Mouse (Mus musculus): ENCODE results near the gene Hjurp. TPM values are rescaled to one million over a fixed set of nuclear protein-coding genes. Genes with fewer than 3 reads are reported as not detected.

Hjurp gene
- total and polyA plus RNA-seq, 3 experiments, result 52.9 to 327 (median 221) TPM

DNA sequence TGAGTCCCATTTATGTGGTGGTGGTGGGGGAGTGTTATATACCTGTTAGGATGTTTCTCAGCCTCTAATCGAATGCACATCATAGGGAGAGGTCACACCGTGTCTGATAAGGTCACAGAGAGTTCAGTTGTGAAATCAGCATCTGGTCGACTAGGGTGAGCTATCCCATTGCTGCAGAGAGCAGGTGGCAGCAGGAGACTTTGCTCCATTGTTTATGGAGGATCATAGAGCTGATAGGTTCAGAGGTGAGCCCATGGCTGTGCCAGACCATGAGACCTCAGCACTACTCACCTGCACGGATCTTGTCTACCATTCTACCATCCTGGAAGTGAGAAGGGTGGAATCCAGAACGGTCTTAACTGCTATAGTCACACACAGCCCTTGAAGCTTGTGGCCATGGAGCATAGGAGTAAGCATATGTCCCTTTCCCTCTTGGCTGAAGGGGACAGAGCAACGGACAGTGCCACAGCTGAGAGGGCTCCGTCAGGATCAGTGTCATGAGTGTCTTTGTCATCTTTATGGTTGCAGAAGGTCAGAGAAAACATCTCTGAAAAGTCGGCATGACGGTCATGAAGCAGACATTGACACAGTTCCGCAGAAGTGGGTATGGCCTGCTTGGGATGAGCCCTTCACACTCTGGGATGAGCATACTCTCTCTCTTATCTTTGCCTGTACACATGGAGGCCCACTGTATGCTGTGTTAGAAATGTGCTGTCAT is 7.0 kb upstream of the Hjurp start:
- ATAC-seq (ENCODE audit: extremely low read depth, insufficient number of reproducible peaks, low FRiP score, poor library complexity, severe bottlenecking), result no peak
- Histone ChIP-seq H3K4me1 (ENCODE audit: insufficient read depth, low read depth, low read length) (peaks cover 7% of the 10 kb centered on the region; the same call in 1 of the 2 replicates), H3K27me3 (ENCODE audit: insufficient read depth, low read length) (peaks cover 29% of the 10 kb centered on the region), H3K9me3 (replicated peaks) (no peaks in the 10 kb centered on the region), H3K36me3 (replicated peaks) (no peaks in the 10 kb centered on the region), H3K4me3 (ENCODE audit: low read depth, low read length) (no peak overlapping the region)
- DNase-seq (ENCODE audit: low spot score), result no peak
- TF ChIP-seq TAL1 (conservative IDR thresholded peaks at IDR 0.05; ENCODE audit: low read depth, low read length) (no peak), GATA1 (IDR thresholded peaks at IDR 0.05; ENCODE audit: borderline replicate concordance, low read length) (no peak), CTCF (IDR thresholded peaks at IDR 0.05; ENCODE audit: low read depth, low read length) (no peak), POLR2AphosphoS5 (IDR thresholded peaks at IDR 0.05; ENCODE audit: insufficient replicate concordance, low read depth, low read length) (no peak), GATA2 (IDR thresholded peaks at IDR 0.05; ENCODE audit: borderline replicate concordance, low read depth, low read length) (no peak)

DNA sequence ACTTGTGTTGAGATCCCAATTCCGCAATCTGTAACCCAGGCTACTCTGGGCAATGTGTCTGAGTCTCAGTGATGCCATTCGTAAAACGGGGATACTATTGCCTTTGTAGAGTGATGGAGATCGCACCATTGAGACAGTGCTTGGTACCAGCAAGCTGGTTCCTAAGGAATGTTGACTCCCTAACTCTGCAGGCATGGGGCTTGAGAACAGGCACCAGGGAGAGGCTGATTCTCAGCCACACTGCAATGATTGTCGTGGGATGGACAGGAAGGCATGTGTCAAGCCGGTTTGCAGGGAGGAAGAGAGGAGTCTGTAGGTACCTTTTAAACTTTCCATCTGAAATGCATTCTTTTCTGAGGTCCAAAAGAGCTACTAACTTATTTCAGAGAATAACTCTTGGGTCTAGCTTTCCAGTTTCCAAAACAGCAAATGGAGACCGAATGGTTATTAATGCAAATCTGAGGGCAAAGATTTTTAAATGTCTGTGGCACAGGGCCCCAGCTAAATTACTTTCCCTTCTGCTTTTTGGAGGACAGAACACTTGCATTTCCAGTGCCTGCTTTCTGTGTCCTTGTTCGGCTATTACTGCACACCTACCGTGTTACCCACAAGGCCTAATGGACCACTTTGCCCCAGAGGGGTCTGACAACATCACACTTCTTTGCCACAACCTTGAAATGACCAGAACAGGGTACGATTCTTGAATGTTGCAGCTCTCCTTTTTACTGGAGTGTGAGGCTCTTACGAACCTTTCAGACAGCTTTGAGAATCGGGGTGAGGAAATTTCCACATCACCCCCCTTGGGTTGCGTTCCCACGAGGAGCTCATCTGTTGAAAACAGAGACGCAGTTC is 6.2 kb upstream of the Hjurp start:
- no peak for ATAC-seq (ENCODE audit: extremely low read depth, insufficient number of reproducible peaks, low FRiP score, poor library complexity, severe bottlenecking)
- no peaks in the 10 kb centered on the region for H3K9me3 ChIP-seq (replicated peaks)
- DNase-seq (ENCODE audit: low spot score), result no peak

DNA sequence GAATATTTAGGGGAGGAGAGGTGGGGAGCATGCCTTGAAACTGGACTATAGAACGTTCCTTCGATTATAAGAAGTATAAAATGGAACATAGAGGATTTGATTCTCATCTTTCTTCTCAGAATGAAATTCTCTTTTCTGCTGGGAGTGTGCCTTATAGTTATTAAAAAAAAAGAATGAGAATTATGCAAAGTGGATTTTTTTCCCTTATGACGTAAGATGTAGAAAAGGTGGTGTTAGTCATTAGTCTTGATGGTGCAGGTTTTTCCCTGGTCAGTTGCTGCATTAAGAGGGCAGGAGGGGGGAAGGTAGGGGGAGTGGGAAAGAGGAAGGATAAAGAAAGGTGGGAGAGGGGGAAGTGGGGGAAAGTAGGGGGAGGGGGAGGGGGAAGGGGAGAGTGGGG is 4.9 kb upstream of the Hjurp start:
- TF ChIP-seq GATA1 (IDR thresholded peaks at IDR 0.05; ENCODE audit: borderline replicate concordance, low read length), result no peak
- TF ChIP-seq POLR2AphosphoS5 (IDR thresholded peaks at IDR 0.05; ENCODE audit: insufficient replicate concordance, low read depth, low read length), result no peak
- no peak for TF ChIP-seq GATA2 (IDR thresholded peaks at IDR 0.05; ENCODE audit: borderline replicate concordance, low read depth, low read length)
- TF ChIP-seq TAL1 (conservative IDR thresholded peaks at IDR 0.05; ENCODE audit: low read depth, low read length), result no peak
- no peak for TF ChIP-seq CTCF (IDR thresholded peaks at IDR 0.05; ENCODE audit: low read depth, low read length)

More for the DNA sequence above, 6.2 kb upstream of the Hjurp start:
- no peak overlapping the region for H3K4me3 ChIP-seq (ENCODE audit: low read depth, low read length)
- no peaks in the 10 kb centered on the region for H3K36me3 ChIP-seq (replicated peaks)
- peaks cover 29% of the 10 kb centered on the region for H3K27me3 ChIP-seq (ENCODE audit: insufficient read depth, low read length)
- H3K4me1 ChIP-seq (ENCODE audit: insufficient read depth, low read depth, low read length), result peaks cover 13% of the 10 kb centered on the region
- no peak for TF ChIP-seq POLR2AphosphoS5 (IDR thresholded peaks at IDR 0.05; ENCODE audit: insufficient replicate concordance, low read depth, low read length)
- TF ChIP-seq CTCF (IDR thresholded peaks at IDR 0.05; ENCODE audit: low read depth, low read length), result no peak
- no peak for TF ChIP-seq GATA1 (IDR thresholded peaks at IDR 0.05; ENCODE audit: borderline replicate concordance, low read length)
- no peak for TF ChIP-seq TAL1 (conservative IDR thresholded peaks at IDR 0.05; ENCODE audit: low read depth, low read length)
- no peak for TF ChIP-seq GATA2 (IDR thresholded peaks at IDR 0.05; ENCODE audit: borderline replicate concordance, low read depth, low read length)

DNA sequence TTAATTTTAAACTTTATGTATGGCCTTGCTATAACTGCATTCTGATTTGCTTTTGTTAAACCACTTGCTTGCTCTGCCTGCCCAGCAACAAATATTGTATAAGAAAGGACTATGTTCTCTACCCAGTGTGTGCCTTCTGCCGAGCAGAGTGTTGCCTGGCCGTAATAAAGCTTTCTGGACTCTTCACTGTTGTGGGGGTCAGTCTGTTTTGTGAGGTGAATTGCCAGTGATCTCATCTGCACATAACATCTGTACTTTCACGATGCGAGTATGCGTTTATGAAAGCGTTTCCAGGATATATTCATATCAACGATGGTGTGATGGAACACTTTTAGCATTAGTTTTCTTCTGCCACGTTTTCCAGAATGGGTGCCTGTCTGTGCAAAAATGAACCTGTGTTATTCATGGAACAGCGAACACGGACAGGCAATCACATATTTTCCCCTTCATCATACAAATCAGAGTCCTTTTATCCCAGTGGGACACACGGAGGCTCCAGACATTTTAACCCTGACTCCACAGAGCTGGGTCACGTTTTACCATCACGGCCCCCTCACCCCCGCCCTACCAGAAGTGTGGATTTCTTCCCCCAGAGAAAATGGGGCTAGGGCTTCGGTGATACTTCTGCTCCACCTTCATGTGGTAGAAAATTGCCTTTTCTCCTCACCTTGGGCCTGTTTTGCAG is 2.7 kb upstream of the Hjurp start:
- Histone ChIP-seq H3K36me3 (replicated peaks) (peaks cover 12% of the 10 kb centered on the region), H3K4me1 (ENCODE audit: insufficient read depth, low read depth, low read length) (peaks cover 36% of the 10 kb centered on the region), H3K4me3 (ENCODE audit: low read depth, low read length) (no peak overlapping the region), H3K27me3 (ENCODE audit: insufficient read depth, low read length) (peaks cover 18% of the 10 kb centered on the region), H3K9me3 (replicated peaks) (no peaks in the 10 kb centered on the region)
- ATAC-seq (ENCODE audit: extremely low read depth, insufficient number of reproducible peaks, low FRiP score, poor library complexity, severe bottlenecking) (no peak), DNase-seq (ENCODE audit: low spot score) (no peak)
- TF ChIP-seq POLR2AphosphoS5 (IDR thresholded peaks at IDR 0.05; ENCODE audit: insufficient replicate concordance, low read depth, low read length) (no peak), CTCF (IDR thresholded peaks at IDR 0.05; ENCODE audit: low read depth, low read length) (no peak), GATA1 (IDR thresholded peaks at IDR 0.05; ENCODE audit: borderline replicate concordance, low read length) (no peak), GATA2 (IDR thresholded peaks at IDR 0.05; ENCODE audit: borderline replicate concordance, low read depth, low read length) (no peak), TAL1 (conservative IDR thresholded peaks at IDR 0.05; ENCODE audit: low read depth, low read length) (no peak)

More for the DNA sequence above, 4.9 kb upstream of the Hjurp start:
- DNase-seq (ENCODE audit: low spot score) (no peak), ATAC-seq (ENCODE audit: extremely low read depth, insufficient number of reproducible peaks, low FRiP score, poor library complexity, severe bottlenecking) (no peak)
- peaks cover 29% of the 10 kb centered on the region for H3K27me3 ChIP-seq (ENCODE audit: insufficient read depth, low read length)
- H3K4me3 ChIP-seq (ENCODE audit: low read depth, low read length), result no peak overlapping the region
- no peaks in the 10 kb centered on the region for H3K9me3 ChIP-seq (replicated peaks)
- no peaks in the 10 kb centered on the region for H3K36me3 ChIP-seq (replicated peaks)
- peaks cover 22% of the 10 kb centered on the region for H3K4me1 ChIP-seq (ENCODE audit: insufficient read depth, low read depth, low read length)

DNA sequence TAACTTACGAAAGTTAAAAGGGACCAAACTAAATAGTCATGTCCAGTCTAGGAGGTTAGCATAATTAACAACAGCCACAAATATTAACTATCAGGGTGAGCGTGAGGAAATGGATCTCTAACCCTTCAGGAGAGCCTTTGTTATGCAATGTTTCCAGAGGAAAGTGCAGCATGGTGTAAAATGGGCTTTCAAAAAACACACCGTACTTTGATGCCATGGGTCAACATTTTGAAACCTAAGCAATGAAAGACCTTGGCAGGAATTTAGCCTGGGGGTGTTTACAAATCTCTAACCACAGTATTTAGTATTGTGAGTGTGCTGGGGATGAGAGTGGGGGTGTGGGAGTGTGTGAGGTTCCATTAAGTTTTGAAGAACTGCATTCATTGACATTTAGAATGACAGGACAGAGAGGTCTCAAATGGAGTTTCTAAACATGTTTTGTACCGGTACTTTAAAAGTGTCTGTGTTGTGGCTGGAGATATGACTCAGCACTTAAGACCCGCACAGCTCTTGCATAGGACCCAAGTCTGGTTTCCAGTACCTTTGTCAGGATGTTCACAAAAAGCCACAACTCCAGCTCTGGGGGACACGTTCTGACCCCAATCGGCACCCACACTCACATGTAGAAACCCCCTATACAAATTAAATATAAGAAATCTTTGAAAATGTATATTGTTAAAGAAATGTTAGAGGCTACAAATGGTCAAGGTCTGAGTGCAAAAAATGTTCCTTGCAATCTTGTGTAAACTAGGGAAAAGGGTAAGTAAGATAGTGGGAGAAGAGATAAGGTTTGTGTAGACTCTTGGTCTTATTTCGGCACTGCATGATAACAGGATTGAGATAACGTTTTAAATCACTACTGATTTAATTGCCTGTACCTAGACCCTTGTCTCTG is 1.9 kb upstream of the Hjurp start:
- no peak for ATAC-seq (ENCODE audit: extremely low read depth, insufficient number of reproducible peaks, low FRiP score, poor library complexity, severe bottlenecking)
- H3K9me3 ChIP-seq (replicated peaks), result no peaks in the 10 kb centered on the region
- peaks cover 13% of the 10 kb centered on the region for H3K27me3 ChIP-seq (ENCODE audit: insufficient read depth, low read length)
- DNase-seq (ENCODE audit: low spot score), result no peak
- peaks cover 20% of the 10 kb centered on the region for H3K36me3 ChIP-seq (replicated peaks)
- H3K4me1 ChIP-seq (ENCODE audit: insufficient read depth, low read depth, low read length), result peaks cover 43% of the 10 kb centered on the region
- H3K4me3 ChIP-seq (ENCODE audit: low read depth, low read length), result no peak overlapping the region
- TF ChIP-seq TAL1 (conservative IDR thresholded peaks at IDR 0.05; ENCODE audit: low read depth, low read length) (no peak), CTCF (IDR thresholded peaks at IDR 0.05; ENCODE audit: low read depth, low read length) (no peak), GATA1 (IDR thresholded peaks at IDR 0.05; ENCODE audit: borderline replicate concordance, low read length) (no peak), POLR2AphosphoS5 (IDR thresholded peaks at IDR 0.05; ENCODE audit: insufficient replicate concordance, low read depth, low read length) (no peak), GATA2 (IDR thresholded peaks at IDR 0.05; ENCODE audit: borderline replicate concordance, low read depth, low read length) (no peak)
